Mouse (Mus musculus) cerebellum, postnatal 4 days (tissue): ENCODE measurements around the gene Stpg3.
A peak's percentile ranks its signal among the peaks of the same experiment; 100 is the strongest.

Experiments
- DNase-seq, 2 experiments: peaks; one replicate each; pipeline ENCODE4 v3.0.0; 2022; ENCODE audit warnings: low spot score in 2 of 2, mixed read lengths in 1 of 2

The Stpg3 gene

GRCm38 (mm10) chr2:25180478-25180903 lies 33.9 kb downstream of the Stpg3 start, which contains the start of gene Nrarp:
Gene Nrarp, plus strand, starts transcription at chr2:25180758.
- DNase-seq: peak; percentile 92 to 93

GRCm38 (mm10) chr2:25179566-25180217 lies 34.7 kb downstream of the Stpg3 start:
- DNase-seq: no peak

GRCm38 (mm10) chr2:25178285-25178972 lies 36.0 kb downstream of the Stpg3 start:
- no peak for DNase-seq

GRCm38 (mm10) chr2:25177685-25178084 lies 36.8 kb downstream of the Stpg3 start:
- DNase-seq: peak in 1 of 2 experiments; percentile 43

GRCm38 (mm10) chr2:25177076-25177475 lies 37.4 kb downstream of the Stpg3 start:
- no peak for DNase-seq

GRCm38 (mm10) chr2:25176573-25176972 lies 37.9 kb downstream of the Stpg3 start:
- DNase-seq: no peak

GRCm38 (mm10) chr2:25175690-25176078 lies 38.8 kb downstream of the Stpg3 start:
- no peak for DNase-seq

- DNase-seq: no peak
These were observed 39.4 kb downstream of the Stpg3 start for GRCm38 (mm10) chr2:25174866-25175689.

GRCm38 (mm10) chr2:25173821-25174220 lies 40.6 kb downstream of the Stpg3 start:
- no peak for DNase-seq

GRCm38 (mm10) chr2:25172629-25173028 lies 41.8 kb downstream of the Stpg3 start:
- DNase-seq: no peak

- no peak for DNase-seq
These were observed 42.7 kb downstream of the Stpg3 start for GRCm38 (mm10) chr2:25171769-25172153.

GRCm38 (mm10) chr2:25171101-25171768 lies 43.2 kb downstream of the Stpg3 start:
- DNase-seq: no peak

GRCm38 (mm10) chr2:25170326-25171100 lies 43.9 kb downstream of the Stpg3 start:
- no peak for DNase-seq

GRCm38 (mm10) chr2:25169778-25170177 lies 44.7 kb downstream of the Stpg3 start:
- DNase-seq: no peak

GRCm38 (mm10) chr2:25168665-25168978 lies 45.8 kb downstream of the Stpg3 start:
- no peak for DNase-seq

GRCm38 (mm10) chr2:25167919-25168664 lies 46.3 kb downstream of the Stpg3 start:
- peak in 1 of 2 experiments; percentile 69 for DNase-seq

- no peak for DNase-seq
These were observed 47.0 kb downstream of the Stpg3 start for GRCm38 (mm10) chr2:25167481-25167880.
